ENCODE assay signal across 8 mouse cellular contexts in the genomic region with DNA sequence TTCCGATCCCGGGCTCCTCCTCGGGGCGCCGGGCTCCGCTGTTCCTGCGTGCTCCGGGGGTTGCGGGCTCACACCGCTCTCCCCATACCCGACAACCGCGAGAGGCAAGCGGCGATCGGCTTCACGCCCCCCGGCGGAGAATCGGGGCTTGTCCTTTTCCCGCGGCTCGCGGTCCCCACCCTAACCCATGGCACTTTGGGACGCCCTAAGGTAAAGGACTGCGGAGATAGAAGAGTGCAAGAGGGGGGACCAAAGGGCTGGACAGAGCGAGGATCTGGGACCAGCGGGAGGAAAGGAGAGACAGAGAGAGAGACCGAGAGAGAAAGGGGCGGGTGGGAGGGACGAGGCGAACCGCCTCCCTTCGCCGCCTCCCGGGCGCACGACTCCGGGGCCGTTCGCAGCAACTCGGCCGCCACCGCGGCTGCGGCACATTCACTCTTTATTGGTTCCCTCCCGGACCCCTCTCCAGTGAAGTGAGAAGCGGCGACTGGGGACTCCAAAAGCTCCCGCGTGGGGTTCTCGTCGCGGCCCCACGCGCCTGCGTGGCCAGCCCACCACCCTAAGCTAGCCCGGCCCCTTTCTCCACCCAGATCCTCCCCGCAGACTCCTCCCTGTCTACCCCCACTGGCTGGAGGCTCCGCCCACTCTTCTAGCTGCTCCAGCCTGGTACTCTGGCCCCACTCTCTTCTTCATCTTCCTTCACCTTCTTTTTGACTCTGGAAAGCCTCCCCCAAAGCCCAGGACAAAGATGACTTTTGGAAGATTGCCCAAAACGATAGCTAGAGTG. TPM values are rescaled to one million over a fixed set of nuclear protein-coding genes. Genes with fewer than 3 reads are reported as not detected.
A peak's percentile ranks its signal among the peaks of the same experiment; 100 is the strongest.
DNase-seq lines count a peak whose midpoint lies in the region; ATAC-seq and TF ChIP-seq lines count a peak whose summit lies in the region.

Gene Tmtc2 (minus strand): TSS at position 544 of the 787 bp plus-strand sequence.

- peak within 1 kb of the TSS; percentile 89 for H3K4me2 ChIP-seq in forebrain, embryonic 13.5 days
- H3K4me2 ChIP-seq in heart, postnatal 0 days (ENCODE audit: low read depth, low read length), result peak within 1 kb of the TSS; percentile 95
- peak within 1 kb of the TSS; percentile 94 for H3K4me2 ChIP-seq in liver, embryonic 15.5 days
- H3K4me2 ChIP-seq in neural tube, embryonic 11.5 days (ENCODE audit: low read depth), result peak within 1 kb of the TSS; percentile 83
- H3K4me2 ChIP-seq in stomach, postnatal 0 days (replicated peaks; ENCODE audit: low read depth), result peak within 1 kb of the TSS; percentile 93

- DNase-seq in CD8-positive naive resting alpha-beta T cell, adult 2 months (ENCODE audit: low read depth in 2 of 2, low spot score in 2 of 2), result peak; percentile 28 to 56
- peak; percentile 57 for DNase-seq in c-Kit-positive CD71-positive TER-119-positive erythroid progenitor cells, embryonic 14.5 days (ENCODE audit: low spot score)
- peak; percentile 84 for DNase-seq in heart, postnatal 0 days (ENCODE audit: low spot score)
- DNase-seq in kidney, postnatal 36 days, result peak; percentile 86 to 89
- DNase-seq in neural tube, embryonic 11.5 days (ENCODE audit: low spot score), result peak; percentile 89
- peak; percentile 91 for DNase-seq in stomach, postnatal 0 days (ENCODE audit: low spot score)

- H3K9me3 ChIP-seq in forebrain, embryonic 13.5 days (replicated peaks), result no peaks in the 10 kb centered on the region
- no peaks in the 10 kb centered on the region for H3K9me3 ChIP-seq in heart, postnatal 0 days (replicated peaks; ENCODE audit: control insufficient read depth, low read length)
- H3K9me3 ChIP-seq in liver, embryonic 15.5 days (replicated peaks), result no peaks in the 10 kb centered on the region
- no peaks in the 10 kb centered on the region for H3K9me3 ChIP-seq in neural tube, embryonic 11.5 days (ENCODE audit: control insufficient read depth, low read length)
- no peaks in the 10 kb centered on the region for H3K9me3 ChIP-seq in stomach, postnatal 0 days (ENCODE audit: control insufficient read depth, low read length)

- H3K9ac ChIP-seq in forebrain, embryonic 13.5 days, result peak within 1 kb of the TSS; percentile 82
- peak within 1 kb of the TSS; percentile 60 for H3K9ac ChIP-seq in heart, postnatal 0 days (replicated peaks; ENCODE audit: low read depth, low read length)
- H3K9ac ChIP-seq in liver, embryonic 15.5 days, result peak within 1 kb of the TSS; percentile 56
- H3K9ac ChIP-seq in neural tube, embryonic 11.5 days (ENCODE audit: low read length), result peak within 1 kb of the TSS; percentile 56
- H3K9ac ChIP-seq in stomach, postnatal 0 days (ENCODE audit: low read length), result peak within 1 kb of the TSS; percentile 71

- peaks cover 26% of the 10 kb centered on the region for H3K4me1 ChIP-seq in forebrain, embryonic 13.5 days
- H3K4me1 ChIP-seq in heart, postnatal 0 days (ENCODE audit: control insufficient read depth, insufficient read depth), result peaks cover 3% of the 10 kb centered on the region; the same call in 1 of the 2 replicates
- H3K4me1 ChIP-seq in liver, embryonic 15.5 days (replicated peaks), result peaks cover 34% of the 10 kb centered on the region
- 0 out of 2 replicates have a peak, but pooled peaks cover 6% of the 10 kb centered on the region for H3K4me1 ChIP-seq in neural tube, embryonic 11.5 days (ENCODE audit: control insufficient read depth, insufficient read depth, low read length)
- H3K4me1 ChIP-seq in stomach, postnatal 0 days (replicated peaks; ENCODE audit: control insufficient read depth, insufficient read depth), result no peaks in the 10 kb centered on the region

- TF ChIP-seq CTCF in heart, postnatal 0 days (IDR thresholded peaks at IDR 0.05; ENCODE audit: low read depth), result peak; percentile 30
- peak; percentile 55 for TF ChIP-seq CTCF in stomach, postnatal 0 days (IDR thresholded peaks at IDR 0.05; ENCODE audit: low read depth)

- TF ChIP-seq EP300 in heart, postnatal 0 days (IDR thresholded peaks at IDR 0.05; ENCODE audit: low read depth), result no peak
- TF ChIP-seq EP300 in stomach, postnatal 0 days (optimal IDR thresholded peaks at IDR 0.05), result no peak

- peak; percentile 97 for ATAC-seq in forebrain, embryonic 13.5 days
- ATAC-seq in heart, postnatal 0 days (ENCODE audit: insufficient read depth, low read depth), result peak; percentile 93
- peak; percentile 94 for ATAC-seq in liver, embryonic 15.5 days (ENCODE audit: insufficient read depth)
- peak; percentile 95 for ATAC-seq in neural tube, embryonic 11.5 days (ENCODE audit: insufficient read depth, low FRiP score, low TSS enrichment)
- peak; percentile 93 for ATAC-seq in stomach, postnatal 0 days (ENCODE audit: low FRiP score, low TSS enrichment)

- peak within 1 kb of the TSS; percentile 76 for H3K27ac ChIP-seq in forebrain, embryonic 13.5 days
- peak within 1 kb of the TSS; percentile 69 for H3K27ac ChIP-seq in heart, postnatal 0 days (ENCODE audit: low read depth)
- H3K27ac ChIP-seq in liver, embryonic 15.5 days (replicated peaks), result no peak within 1 kb of the TSS; the same call in 1 of the 2 replicates
- peak within 1 kb of the TSS; percentile 81 for H3K27ac ChIP-seq in neural tube, embryonic 11.5 days (ENCODE audit: low read depth, low read length)
- H3K27ac ChIP-seq in stomach, postnatal 0 days (replicated peaks), result peak within 1 kb of the TSS; percentile 88

- peaks cover 28% of the 10 kb centered on the region for H3K27me3 ChIP-seq in forebrain, embryonic 13.5 days
- H3K27me3 ChIP-seq in heart, postnatal 0 days (ENCODE audit: control insufficient read depth, insufficient read depth, low read length), result no peaks in the 10 kb centered on the region
- peaks cover 24% of the 10 kb centered on the region for H3K27me3 ChIP-seq in liver, embryonic 15.5 days
- no peaks in the 10 kb centered on the region for H3K27me3 ChIP-seq in neural tube, embryonic 11.5 days (ENCODE audit: control insufficient read depth, insufficient read depth, low read length)
- no peaks in the 10 kb centered on the region for H3K27me3 ChIP-seq in stomach, postnatal 0 days (ENCODE audit: control insufficient read depth, insufficient read depth, low read length)

- WGBS in forebrain, embryonic 13.5 days, result under 1% methylated on average over 46 of the region's 61 CpGs
- under 1% methylated on average over 59 of the region's 61 CpGs for WGBS in heart, postnatal 0 days
- under 1% methylated on average over 60 of the region's 61 CpGs for WGBS in liver, embryonic 15.5 days (ENCODE audit: insufficient replicate concordance)
- under 1% methylated on average over 55 of the region's 61 CpGs for WGBS in neural tube, embryonic 11.5 days
- WGBS in stomach, postnatal 0 days, result under 1% methylated on average over 59 of the region's 61 CpGs

- H3K36me3 ChIP-seq in forebrain, embryonic 13.5 days (ENCODE audit: poor library complexity, severe bottlenecking), result no peaks in the 10 kb centered on the region
- H3K36me3 ChIP-seq in heart, postnatal 0 days (replicated peaks; ENCODE audit: control insufficient read depth, insufficient read depth, low read length), result no peaks in the 10 kb centered on the region
- no peaks in the 10 kb centered on the region for H3K36me3 ChIP-seq in liver, embryonic 15.5 days (replicated peaks)
- H3K36me3 ChIP-seq in neural tube, embryonic 11.5 days (ENCODE audit: control insufficient read depth, insufficient read depth, low read length), result no peaks in the 10 kb centered on the region
- H3K36me3 ChIP-seq in stomach, postnatal 0 days (ENCODE audit: control insufficient read depth, insufficient read depth, low read length), result no peaks in the 10 kb centered on the region

- peak within 1 kb of the TSS; percentile 62 for H3K4me3 ChIP-seq in forebrain, embryonic 13.5 days
- H3K4me3 ChIP-seq in heart, postnatal 0 days (ENCODE audit: low read depth, low read length), result peak within 1 kb of the TSS; percentile 83
- H3K4me3 ChIP-seq in liver, embryonic 15.5 days (replicated peaks), result peak within 1 kb of the TSS; percentile 68
- H3K4me3 ChIP-seq in neural tube, embryonic 11.5 days (ENCODE audit: low read depth, low read length), result peak within 1 kb of the TSS; percentile 53
- H3K4me3 ChIP-seq in stomach, postnatal 0 days (ENCODE audit: low read depth, low read length), result peak within 1 kb of the TSS; percentile 82

RNA-seq across cellular contexts. Expression of gene Tmtc2, which starts in this region (rescaled TPM):
- polyA plus RNA-seq in forebrain, embryonic 13.5 days (2015; fragmentation: Nextera tagmentation; extraction: Ambion mirVana), result 5.7 and 6.9 TPM in 2 replicates
- 4.5 and 5.1 TPM in 2 replicates for total RNA-seq in heart, postnatal 0 days (2014; rRNA removed; ENCODE audit: low replicate concordance)
- 1.5 and 1.9 TPM in 2 replicates for polyA plus RNA-seq in heart, postnatal 0 days (2015; fragmentation: Nextera tagmentation; extraction: Ambion mirVana)
- polyA plus RNA-seq in liver, embryonic 15.5 days (2015; fragmentation: Nextera tagmentation; extraction: Ambion mirVana), result 0.55 and 0.68 TPM in 2 replicates
- 4.7 and 6.2 TPM in 2 replicates for polyA plus RNA-seq in neural tube, embryonic 11.5 days (2014; fragmentation: Nextera tagmentation; extraction: Ambion mirVana)
- polyA plus RNA-seq in stomach, postnatal 0 days (2015; fragmentation: Nextera tagmentation; extraction: Ambion mirVana), result 5.7 and 5.8 TPM in 2 replicates

Comparison
In these comparisons a context has a peak if more than half of its experiments do, and no peak if none do; other contexts are left out.
1. Peak in ATAC-seq, H3K4me3 ChIP-seq, H3K9ac ChIP-seq and H3K4me2 ChIP-seq in liver, embryonic 15.5 days; RNA of the gene not detected or under 1 TPM.